Mouse (Mus musculus) spleen, adult 18-20 months (tissue): ENCODE measurements around the gene Pigl.

Source experiments
- DNase-seq, 2 experiments: peaks; one replicate each; pipeline ENCODE4 v3.0.0; 2022; ENCODE audit warnings: mixed read lengths in 2 of 2

The Pigl gene

GRCm38 (mm10) chr11:62560463-62561016 lies 102.3 kb downstream of the Pigl start:
- no peak for DNase-seq

- no peak for DNase-seq
Measured at GRCm38 (mm10) chr11:62563590-62563989, 105.3 kb downstream of the Pigl start.
